Mouse (Mus musculus) heart, embryonic 12.5 days (tissue): ENCODE measurements around the gene Smchd1. TPM values are rescaled to one million over a fixed set of nuclear protein-coding genes. Genes with fewer than 3 reads are reported as not detected.

Experiments
- ATAC-seq: fragments of 200-750 bp; cut with Nextera tagmentation; 2 replicates; pipeline ENCODE4 v1.8.0; 2017; ENCODE audit warnings: moderate TSS enrichment, moderate library complexity; ENCODE audit not compliant: insufficient number of reproducible peaks, low FRiP score
- H3K27ac ChIP-seq: fragments of 300-500 bp; sonication (generic); 2 replicates; pipeline ENCODE4 v1.5.1; 2016; ENCODE audit warnings: mild to moderate bottlenecking, moderate library complexity; ENCODE audit not compliant: poor library complexity, severe bottlenecking
- H3K27me3 ChIP-seq: fragments of 300-500 bp; sonication (generic); replicated peaks from 2 replicates; pipeline ENCODE4 v1.6.1; 2016; ENCODE audit warnings: mild to moderate bottlenecking, moderate library complexity
- H3K36me3 ChIP-seq: fragments of 300-500 bp; sonication (generic); 2 replicates; pipeline ENCODE4 v1.6.1; 2016; ENCODE audit warnings: mild to moderate bottlenecking, moderate library complexity
- H3K4me1 ChIP-seq: fragments of 300-500 bp; sonication (generic); replicated peaks from 2 replicates; pipeline ENCODE4 v1.6.1; 2016; ENCODE audit warnings: mild to moderate bottlenecking
- H3K4me2 ChIP-seq: fragments of 300-500 bp; sonication (generic); 2 replicates; pipeline ENCODE4 v1.6.1; 2016; ENCODE audit warnings: mild to moderate bottlenecking, moderate library complexity
- H3K4me3 ChIP-seq: fragments of 300-500 bp; sonication (generic); 2 replicates; pipeline ENCODE4 v1.5.1; 2016; ENCODE audit warnings: mild to moderate bottlenecking
- H3K9ac ChIP-seq: fragments of 300-500 bp; sonication (generic); 2 replicates; pipeline ENCODE4 v1.6.1; 2016; ENCODE audit warnings: mild to moderate bottlenecking, moderate library complexity
- H3K9me3 ChIP-seq: fragments of 300-500 bp; sonication (generic); replicated peaks from 2 replicates; pipeline ENCODE4 v1.6.1; 2016; ENCODE audit warnings: mild to moderate bottlenecking, moderate library complexity
- WGBS: fragments of 180-500 bp; shearing (Covaris S2); methylation state at CpG from one replicate; pipeline ENCODE4 v1.1.7; 2016; 5-methylcytosine and 5-hydroxymethylcytosine counted together
- polyA plus RNA-seq: library from polyadenylated mRNA; unstranded; fragments of >200 nt; fragmentation: Nextera tagmentation; extraction: Ambion mirVana; gene quantifications from 2 replicates; pipeline ENCODE4 v1.2.1, GENCODE M21; 2016

Gene Smchd1
- polyA plus RNA-seq, 1 experiment from 2014 or later, result 46.0 TPM

GRCm38 (mm10) chr17:71309711-71310485 is 165.2 kb downstream of the Smchd1 start:
- H3K36me3 ChIP-seq, result no peaks in the 10 kb centered on the region; the same call in 1 of the 2 replicates
- 5% methylated on average over 23 of the region's 23 CpGs for WGBS
- H3K27ac ChIP-seq, result peak overlapping the region; percentile 61
- H3K9ac ChIP-seq, result peak overlapping the region; percentile 83
- H3K4me3 ChIP-seq, result peak overlapping the region; percentile 78
- H3K27me3 ChIP-seq, result peaks cover 12% of the 10 kb centered on the region; the same call in 1 of the 2 replicates
- H3K4me2 ChIP-seq, result peak overlapping the region; percentile 97
- H3K9me3 ChIP-seq, result no peaks in the 10 kb centered on the region
- peaks cover 42% of the 10 kb centered on the region for H3K4me1 ChIP-seq
- peak; percentile 33; the same call in 1 of the 2 replicates for ATAC-seq

GRCm38 (mm10) chr17:71309141-71309540 is 166.0 kb downstream of the Smchd1 start:
- Histone ChIP-seq H3K9ac (peak overlapping the region; percentile 18), H3K4me2 (peak overlapping the region; percentile 97), H3K9me3 (no peaks in the 10 kb centered on the region), H3K36me3 (no peaks in the 10 kb centered on the region; the same call in 1 of the 2 replicates), H3K4me1 (peaks cover 49% of the 10 kb centered on the region), H3K4me3 (peak overlapping the region; percentile 78), H3K27me3 (peaks cover 12% of the 10 kb centered on the region; the same call in 1 of the 2 replicates), H3K27ac (no peak overlapping the region; the same call in 1 of the 2 replicates)
- no peak for ATAC-seq
- 34% methylated on average over 14 of the region's 14 CpGs for WGBS

GRCm38 (mm10) chr17:71308296-71308695 is 166.8 kb downstream of the Smchd1 start:
- Histone ChIP-seq H3K9ac (no peak overlapping the region), H3K27me3 (peaks cover 12% of the 10 kb centered on the region; the same call in 1 of the 2 replicates), H3K4me3 (no peak overlapping the region), H3K9me3 (no peaks in the 10 kb centered on the region), H3K27ac (no peak overlapping the region), H3K4me1 (peaks cover 54% of the 10 kb centered on the region), H3K36me3 (no peaks in the 10 kb centered on the region; the same call in 1 of the 2 replicates), H3K4me2 (no peak overlapping the region)
- ATAC-seq, result no peak
- 92% methylated on average over 5 of the region's 5 CpGs for WGBS

- peak overlapping the region; percentile 27 for H3K4me2 ChIP-seq
- peak overlapping the region; percentile 65 for H3K27ac ChIP-seq
- H3K36me3 ChIP-seq, result no peaks in the 10 kb centered on the region; the same call in 1 of the 2 replicates
- H3K9ac ChIP-seq, result no peak overlapping the region
- H3K27me3 ChIP-seq, result 0 out of 2 replicates have a peak, but pooled peaks cover 7% of the 10 kb centered on the region
- H3K4me1 ChIP-seq, result peaks cover 54% of the 10 kb centered on the region
- no peak for ATAC-seq
- 67% methylated on average over 10 of the region's 10 CpGs for WGBS
- no peak overlapping the region for H3K4me3 ChIP-seq
- H3K9me3 ChIP-seq, result no peaks in the 10 kb centered on the region
Measured at GRCm38 (mm10) chr17:71307251-71307790, 167.8 kb downstream of the Smchd1 start.

GRCm38 (mm10) chr17:71306716-71307115 is 168.4 kb downstream of the Smchd1 start:
- ATAC-seq, result no peak
- Histone ChIP-seq H3K27me3 (0 out of 2 replicates have a peak, but pooled peaks cover 7% of the 10 kb centered on the region), H3K36me3 (no peaks in the 10 kb centered on the region; the same call in 1 of the 2 replicates), H3K4me2 (no peak overlapping the region; the same call in 1 of the 2 replicates), H3K4me3 (no peak overlapping the region), H3K9me3 (no peaks in the 10 kb centered on the region), H3K9ac (no peak overlapping the region), H3K4me1 (peaks cover 54% of the 10 kb centered on the region), H3K27ac (peak overlapping the region; percentile 65)
- WGBS, result 82% methylated on average over 4 of the region's 4 CpGs

- 0 out of 2 replicates have a peak, but pooled peaks cover 7% of the 10 kb centered on the region for H3K27me3 ChIP-seq
- no peak overlapping the region for H3K4me2 ChIP-seq
- H3K9me3 ChIP-seq, result no peaks in the 10 kb centered on the region
- 82% methylated on average over 6 of the region's 6 CpGs for WGBS
- peaks cover 50% of the 10 kb centered on the region for H3K4me1 ChIP-seq
- no peak overlapping the region for H3K27ac ChIP-seq
- no peak for ATAC-seq
- no peaks in the 10 kb centered on the region; the same call in 1 of the 2 replicates for H3K36me3 ChIP-seq
- no peak overlapping the region for H3K4me3 ChIP-seq
- no peak overlapping the region for H3K9ac ChIP-seq
Measured at GRCm38 (mm10) chr17:71306091-71306490, 169.1 kb downstream of the Smchd1 start.

- no peak overlapping the region for H3K27ac ChIP-seq
- peaks cover 3% of the 10 kb centered on the region for H3K36me3 ChIP-seq
- no peak overlapping the region for H3K4me3 ChIP-seq
- no peak overlapping the region for H3K9ac ChIP-seq
- H3K4me1 ChIP-seq, result peaks cover 46% of the 10 kb centered on the region
- H3K4me2 ChIP-seq, result no peak overlapping the region
- 48% methylated on average over 6 of the region's 6 CpGs for WGBS
- H3K9me3 ChIP-seq, result no peaks in the 10 kb centered on the region
- no peak for ATAC-seq
- 0 out of 2 replicates have a peak, but pooled peaks cover 3% of the 10 kb centered on the region for H3K27me3 ChIP-seq
Measured at GRCm38 (mm10) chr17:71303444-71303843, 171.7 kb downstream of the Smchd1 start.

- 73% methylated on average over 5 of the region's 5 CpGs for WGBS
- no peak for ATAC-seq
- no peaks in the 10 kb centered on the region for H3K27me3 ChIP-seq
- no peak overlapping the region for H3K4me2 ChIP-seq
- no peak overlapping the region for H3K27ac ChIP-seq
- H3K9me3 ChIP-seq, result no peaks in the 10 kb centered on the region
- no peak overlapping the region for H3K9ac ChIP-seq
- peaks cover 30% of the 10 kb centered on the region for H3K4me1 ChIP-seq
- H3K4me3 ChIP-seq, result no peak overlapping the region
- peaks cover 3% of the 10 kb centered on the region for H3K36me3 ChIP-seq
Measured at GRCm38 (mm10) chr17:71301413-71301812, 173.7 kb downstream of the Smchd1 start.

GRCm38 (mm10) chr17:71300338-71300737 is 174.8 kb downstream of the Smchd1 start:
- Histone ChIP-seq H3K4me3 (no peak overlapping the region), H3K27ac (peak overlapping the region; percentile 61; the same call in 1 of the 2 replicates), H3K4me1 (peaks cover 20% of the 10 kb centered on the region), H3K9ac (no peak overlapping the region), H3K36me3 (peaks cover 3% of the 10 kb centered on the region), H3K4me2 (no peak overlapping the region), H3K27me3 (no peaks in the 10 kb centered on the region), H3K9me3 (no peaks in the 10 kb centered on the region)
- 75% methylated on average over 2 of the region's 2 CpGs for WGBS
- no peak for ATAC-seq

GRCm38 (mm10) chr17:71299879-71300278 is 175.3 kb downstream of the Smchd1 start:
- Histone ChIP-seq H3K9me3 (no peaks in the 10 kb centered on the region), H3K36me3 (peaks cover 3% of the 10 kb centered on the region; the same call in 1 of the 2 replicates), H3K4me1 (peaks cover 17% of the 10 kb centered on the region), H3K4me2 (no peak overlapping the region), H3K27ac (peak overlapping the region; percentile 61; the same call in 1 of the 2 replicates), H3K4me3 (no peak overlapping the region), H3K27me3 (no peaks in the 10 kb centered on the region), H3K9ac (no peak overlapping the region)
- WGBS, result 59% methylated on average over 4 of the region's 4 CpGs
- no peak for ATAC-seq

GRCm38 (mm10) chr17:71294570-71294969 is 180.6 kb downstream of the Smchd1 start:
- H3K4me3 ChIP-seq, result no peak overlapping the region
- no peak overlapping the region for H3K27ac ChIP-seq
- no peak for ATAC-seq
- no peaks in the 10 kb centered on the region for H3K9me3 ChIP-seq
- no peak overlapping the region for H3K4me2 ChIP-seq
- no peak overlapping the region for H3K9ac ChIP-seq
- 78% methylated on average over 3 of the region's 3 CpGs for WGBS
- H3K36me3 ChIP-seq, result peaks cover 3% of the 10 kb centered on the region; the same call in 1 of the 2 replicates
- H3K27me3 ChIP-seq, result no peaks in the 10 kb centered on the region
- peaks cover 44% of the 10 kb centered on the region for H3K4me1 ChIP-seq
